Mouse (Mus musculus): ENCODE measurements at regions not wholly inside any gene's neighbourhood (a gene's known extent, or its start where the extent isn't known, plus 50 kb on each side); places are given as distances from the start of the nearest gene placed in this dataset.
A peak's percentile ranks its signal among the peaks of the same experiment; 100 is the strongest.

DNA sequence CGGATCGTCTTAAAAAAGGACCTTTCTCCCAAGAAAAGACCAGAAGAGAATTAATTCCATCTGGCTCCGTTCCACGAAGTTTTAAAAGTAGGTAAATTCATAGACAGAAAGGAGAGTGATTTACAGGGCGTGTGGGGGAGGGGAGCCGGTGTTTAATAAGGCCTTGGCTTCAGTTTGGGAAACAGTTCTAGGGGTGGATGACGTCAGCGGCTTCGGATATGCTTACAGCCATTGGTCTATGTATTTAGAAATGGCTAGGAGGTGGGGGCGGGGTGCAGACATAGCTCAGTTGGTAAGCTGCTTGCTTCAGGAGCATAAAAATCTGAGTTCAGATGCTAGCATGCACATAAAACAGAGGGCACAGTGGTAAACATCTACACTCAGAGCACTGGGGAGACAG is 127.0 kb downstream of the Gadd45g start:
- Histone ChIP-seq H3K4me3 (ENCODE audit: insufficient read depth, low read depth, low read length) (no peak overlapping the region), H3K27me3 (replicated peaks; ENCODE audit: control insufficient read depth, insufficient read depth, low read length) (no peaks in the 10 kb centered on the region), H3K27ac (ENCODE audit: insufficient read depth, low read depth, low read length) (no peak overlapping the region), H3K36me3 (ENCODE audit: control insufficient read depth, insufficient read depth, low read length) (no peaks in the 10 kb centered on the region), H3K4me1 (ENCODE audit: control insufficient read depth, insufficient read depth, low read length) (peaks cover 14% of the 10 kb centered on the region)
- 67% methylated on average over 10 of the region's 10 CpGs for WGBS
- TF ChIP-seq CTCF (conservative IDR thresholded peaks at IDR 0.05; ENCODE audit: insufficient read depth, insufficient read length, low read depth, low read length) (no peak), POLR2A (IDR thresholded peaks at IDR 0.05; ENCODE audit: low read depth, low read length) (no peak)
- DNase-seq = no peak

GRCm38 (mm10) chr13:51974101-51974500 is 127.6 kb downstream of the Gadd45g start:
- Histone ChIP-seq H3K4me3 (ENCODE audit: insufficient read depth, low read depth, low read length) (no peak overlapping the region), H3K36me3 (ENCODE audit: control insufficient read depth, insufficient read depth, low read length) (no peaks in the 10 kb centered on the region), H3K27ac (ENCODE audit: insufficient read depth, low read depth, low read length) (no peak overlapping the region), H3K4me1 (ENCODE audit: control insufficient read depth, insufficient read depth, low read length) (peaks cover 14% of the 10 kb centered on the region), H3K27me3 (replicated peaks; ENCODE audit: control insufficient read depth, insufficient read depth, low read length) (no peaks in the 10 kb centered on the region)
- peak; percentile 42 for DNase-seq
- TF ChIP-seq POLR2A (IDR thresholded peaks at IDR 0.05; ENCODE audit: low read depth, low read length) (no peak), CTCF (conservative IDR thresholded peaks at IDR 0.05; ENCODE audit: insufficient read depth, insufficient read length, low read depth, low read length) (no peak)
- 62% methylated on average over 6 of the region's 6 CpGs for WGBS

- Histone ChIP-seq H3K36me3 (ENCODE audit: control insufficient read depth, insufficient read depth, low read length) (no peaks in the 10 kb centered on the region), H3K4me1 (ENCODE audit: control insufficient read depth, insufficient read depth, low read length) (peaks cover 14% of the 10 kb centered on the region), H3K27me3 (replicated peaks; ENCODE audit: control insufficient read depth, insufficient read depth, low read length) (no peaks in the 10 kb centered on the region), H3K4me3 (ENCODE audit: insufficient read depth, low read depth, low read length) (no peak overlapping the region), H3K27ac (ENCODE audit: insufficient read depth, low read depth, low read length) (peak overlapping the region; percentile 43)
- TF ChIP-seq CTCF (conservative IDR thresholded peaks at IDR 0.05; ENCODE audit: insufficient read depth, insufficient read length, low read depth, low read length) (no peak), POLR2A (IDR thresholded peaks at IDR 0.05; ENCODE audit: low read depth, low read length) (no peak)
- DNase-seq = peak; percentile 40
- 73% methylated on average over 10 of the region's 10 CpGs for WGBS
Observed at GRCm38 (mm10) chr13:51975330-51975729, 128.9 kb downstream of the Gadd45g start.

GRCm38 (mm10) chr13:51975801-51976601 is 129.5 kb downstream of the Gadd45g start:
- WGBS = 42% methylated on average over 7 of the region's 7 CpGs
- Histone ChIP-seq H3K27ac (ENCODE audit: insufficient read depth, low read depth, low read length) (peak overlapping the region; percentile 43), H3K4me3 (ENCODE audit: insufficient read depth, low read depth, low read length) (no peak overlapping the region), H3K4me1 (ENCODE audit: control insufficient read depth, insufficient read depth, low read length) (peaks cover 14% of the 10 kb centered on the region), H3K36me3 (ENCODE audit: control insufficient read depth, insufficient read depth, low read length) (no peaks in the 10 kb centered on the region), H3K27me3 (replicated peaks; ENCODE audit: control insufficient read depth, insufficient read depth, low read length) (no peaks in the 10 kb centered on the region)
- no peak for TF ChIP-seq POLR2A (IDR thresholded peaks at IDR 0.05; ENCODE audit: low read depth, low read length)
- peak; percentile 87 for DNase-seq

DNA sequence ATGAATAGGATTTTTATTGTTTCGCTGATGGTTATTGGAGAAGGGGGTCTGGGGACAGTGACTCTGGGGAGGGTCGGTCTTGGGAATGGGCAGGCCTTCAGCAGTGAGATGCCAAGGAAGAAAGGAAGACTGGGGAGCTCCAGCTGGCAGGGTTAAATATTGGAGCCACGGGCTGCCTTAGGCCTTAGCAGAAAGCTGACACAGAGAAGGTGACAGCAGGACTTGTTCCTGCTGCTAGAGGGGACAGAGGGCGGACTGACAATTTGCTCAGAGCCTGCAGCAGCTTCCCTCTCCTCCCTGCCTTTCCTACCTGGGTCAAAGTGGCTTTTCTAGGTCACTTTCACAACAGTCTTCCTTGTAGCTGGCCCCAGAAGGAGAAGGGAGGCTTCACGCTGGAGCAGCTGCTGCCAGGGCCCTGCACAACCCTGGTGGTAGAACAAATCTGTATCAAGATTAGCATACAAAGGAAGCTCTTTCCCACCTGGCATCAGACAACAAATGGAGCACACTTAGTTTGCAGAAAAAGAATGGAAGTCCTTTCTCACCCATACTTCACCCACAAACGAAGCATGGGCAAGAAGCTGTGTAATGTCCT is 130.2 kb downstream of the Gadd45g start:
- H3K27ac ChIP-seq (ENCODE audit: insufficient read depth, low read depth, low read length) = peak overlapping the region; percentile 48
- TF ChIP-seq POLR2A (IDR thresholded peaks at IDR 0.05; ENCODE audit: low read depth, low read length) (no peak), CTCF (conservative IDR thresholded peaks at IDR 0.05; ENCODE audit: insufficient read depth, insufficient read length, low read depth, low read length) (no peak)
- H3K4me3 ChIP-seq (ENCODE audit: insufficient read depth, low read depth, low read length) = no peak overlapping the region
- peaks cover 14% of the 10 kb centered on the region for H3K4me1 ChIP-seq (ENCODE audit: control insufficient read depth, insufficient read depth, low read length)
- H3K36me3 ChIP-seq (ENCODE audit: control insufficient read depth, insufficient read depth, low read length) = no peaks in the 10 kb centered on the region
- WGBS = 74% methylated on average over 6 of the region's 6 CpGs
- H3K27me3 ChIP-seq (replicated peaks; ENCODE audit: control insufficient read depth, insufficient read depth, low read length) = no peaks in the 10 kb centered on the region
- no peak for DNase-seq

- Histone ChIP-seq H3K36me3 (ENCODE audit: control insufficient read depth, insufficient read depth, low read length) (no peaks in the 10 kb centered on the region), H3K4me3 (ENCODE audit: insufficient read depth, low read depth, low read length) (no peak overlapping the region), H3K27me3 (replicated peaks; ENCODE audit: control insufficient read depth, insufficient read depth, low read length) (no peaks in the 10 kb centered on the region), H3K27ac (ENCODE audit: insufficient read depth, low read depth, low read length) (no peak overlapping the region), H3K4me1 (ENCODE audit: control insufficient read depth, insufficient read depth, low read length) (peaks cover 14% of the 10 kb centered on the region)
- 31% methylated on average over 5 of the region's 5 CpGs for WGBS
- peak; percentile 96 for DNase-seq
- TF ChIP-seq CTCF (conservative IDR thresholded peaks at IDR 0.05; ENCODE audit: insufficient read depth, insufficient read length, low read depth, low read length) (no peak), POLR2A (IDR thresholded peaks at IDR 0.05; ENCODE audit: low read depth, low read length) (no peak)
Observed at GRCm38 (mm10) chr13:51979301-51979977, 133.0 kb downstream of the Gadd45g start.

DNA sequence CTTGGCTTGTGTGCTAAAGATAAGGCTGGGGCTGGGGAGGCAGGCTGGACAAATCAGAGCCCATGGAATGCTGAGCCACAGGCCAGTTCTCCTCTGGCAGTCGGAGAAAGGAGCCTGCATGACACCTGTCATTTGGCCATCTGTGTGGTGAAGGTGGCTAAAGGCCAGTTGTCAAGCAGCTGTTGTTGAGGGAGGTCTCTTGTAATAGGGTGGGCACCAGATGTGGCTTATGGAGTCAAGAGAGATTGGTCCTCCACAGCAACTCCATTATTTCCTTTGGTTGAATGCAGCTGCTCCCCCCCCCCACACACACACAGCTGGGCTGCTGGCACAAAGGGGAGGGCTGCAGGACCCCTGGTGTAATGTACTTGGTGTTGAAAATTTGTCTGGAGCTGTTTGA is 133.9 kb downstream of the Gadd45g start:
- 88% methylated on average over 1 of the region's 1 CpGs for WGBS

More for the DNA sequence above, 133.9 kb downstream of the Gadd45g start:
- H3K27me3 ChIP-seq (replicated peaks; ENCODE audit: control insufficient read depth, insufficient read depth, low read length) = no peaks in the 10 kb centered on the region
- no peak overlapping the region for H3K4me3 ChIP-seq (ENCODE audit: insufficient read depth, low read depth, low read length)
- DNase-seq = no peak
- H3K27ac ChIP-seq (ENCODE audit: insufficient read depth, low read depth, low read length) = no peak overlapping the region
- peaks cover 14% of the 10 kb centered on the region for H3K4me1 ChIP-seq (ENCODE audit: control insufficient read depth, insufficient read depth, low read length)
- no peak for TF ChIP-seq CTCF (conservative IDR thresholded peaks at IDR 0.05; ENCODE audit: insufficient read depth, insufficient read length, low read depth, low read length)
- TF ChIP-seq POLR2A (IDR thresholded peaks at IDR 0.05; ENCODE audit: low read depth, low read length) = no peak
- H3K36me3 ChIP-seq (ENCODE audit: control insufficient read depth, insufficient read depth, low read length) = no peaks in the 10 kb centered on the region
